Mouse (Mus musculus) lung, embryonic 14.5 days (tissue): ENCODE measurements around the gene Cryl1. TPM values are rescaled to one million over a fixed set of nuclear protein-coding genes. Genes with fewer than 3 reads are reported as not detected.

Source experiments
- ATAC-seq: fragments of 200-750 bp; cut with Nextera tagmentation; 2 replicates; pipeline ENCODE4 v1.8.0; 2017; ENCODE audit warnings: mild to moderate bottlenecking, moderate TSS enrichment, moderate library complexity; ENCODE audit not compliant: insufficient read depth
- DNase-seq: peaks from one replicate; pipeline ENCODE4 v3.0.0-alpha.2; 2015
- H3K27ac ChIP-seq: fragments of 300-500 bp; sonication (generic); 2 replicates; pipeline ENCODE4 v1.5.1; 2014; ENCODE audit warnings: low read depth, mild to moderate bottlenecking, moderate library complexity
- H3K27me3 ChIP-seq: fragments of 300-500 bp; sonication (generic); 2 replicates; pipeline ENCODE4 v1.6.1; 2014; ENCODE audit warnings: low read length, control low read depth; ENCODE audit not compliant: insufficient read depth
- H3K36me3 ChIP-seq: fragments of 300-500 bp; sonication (generic); 2 replicates; pipeline ENCODE4 v1.6.1; 2014; ENCODE audit warnings: control low read depth; ENCODE audit not compliant: insufficient read depth
- H3K4me1 ChIP-seq: fragments of 300-500 bp; sonication (generic); 2 replicates; pipeline ENCODE4 v1.6.1; 2014; ENCODE audit warnings: antibody characterized with exemption, control low read depth; ENCODE audit not compliant: insufficient read depth
- H3K4me2 ChIP-seq: fragments of 300-500 bp; sonication (generic); 2 replicates; pipeline ENCODE4 v1.6.1; 2014; ENCODE audit warnings: mild to moderate bottlenecking
- H3K4me3 ChIP-seq: fragments of 300-500 bp; sonication (generic); 2 replicates; pipeline ENCODE4 v1.5.1; 2014; ENCODE audit warnings: low read depth, low read length
- H3K9ac ChIP-seq: fragments of 300-500 bp; sonication (generic); 2 replicates; pipeline ENCODE4 v1.6.1; 2014
- H3K9me3 ChIP-seq: fragments of 300-500 bp; sonication (generic); 2 replicates; pipeline ENCODE4 v1.6.1; 2016; ENCODE audit warnings: low read depth, low read length, control low read depth
- CTCF ChIP-seq: IDR thresholded peaks from 2 replicates; pipeline ENCODE4 v1.5.1; 2016; ENCODE audit warnings: antibody characterized with exemption, low read depth
- WGBS: fragments of 180-500 bp; shearing (Covaris S2); extraction: QIAGEN DNeasy Blood & Tissue Kit; methylation state at CpG from one replicate; pipeline ENCODE4 v1.1.7; 2014; 5-methylcytosine and 5-hydroxymethylcytosine counted together
- polyA plus RNA-seq: library from polyadenylated mRNA; unstranded; fragments of >200 nt; fragmentation: Nextera tagmentation; extraction: Ambion mirVana; gene quantifications from 2 replicates; pipeline ENCODE4 v1.2.1, GENCODE M21; 2014

The Cryl1 gene
- polyA plus RNA-seq, 1 experiment from 2014 or later: 21.3 TPM

- Histone ChIP-seq H3K4me1 (no peaks in the 10 kb centered on the region), H3K36me3 (no peaks in the 10 kb centered on the region), H3K27ac (no peak overlapping the region), H3K4me2 (no peak overlapping the region), H3K9me3 (no peaks in the 10 kb centered on the region), H3K4me3 (no peak overlapping the region), H3K9ac (no peak overlapping the region), H3K27me3 (no peaks in the 10 kb centered on the region)
- 45% methylated on average over 8 of the region's 8 CpGs for WGBS
- DNase-seq (peak; percentile 91), ATAC-seq (peak; percentile 58; the same call in 1 of the 2 replicates)
- TF ChIP-seq CTCF: peak; percentile 84
Observed at GRCm38 (mm10) chr14:57372348-57373102, 25.8 kb downstream of the Cryl1 start.

- Histone ChIP-seq H3K4me3 (no peak overlapping the region), H3K9ac (no peak overlapping the region), H3K4me1 (no peaks in the 10 kb centered on the region), H3K27me3 (no peaks in the 10 kb centered on the region), H3K27ac (no peak overlapping the region), H3K36me3 (no peaks in the 10 kb centered on the region), H3K4me2 (no peak overlapping the region), H3K9me3 (no peaks in the 10 kb centered on the region)
- no peak for TF ChIP-seq CTCF
- DNase-seq (no peak), ATAC-seq (no peak)
- 40% methylated on average over 4 of the region's 4 CpGs for WGBS
Observed at GRCm38 (mm10) chr14:57367327-57367726, 31.0 kb downstream of the Cryl1 start.

GRCm38 (mm10) chr14:57366724-57367123 lies 31.6 kb downstream of the Cryl1 start:
- Histone ChIP-seq H3K4me2 (no peak overlapping the region), H3K27me3 (no peaks in the 10 kb centered on the region), H3K9me3 (no peaks in the 10 kb centered on the region), H3K27ac (no peak overlapping the region), H3K4me3 (no peak overlapping the region), H3K36me3 (no peaks in the 10 kb centered on the region), H3K4me1 (no peaks in the 10 kb centered on the region), H3K9ac (no peak overlapping the region)
- DNase-seq: no peak
- 52% methylated on average over 5 of the region's 5 CpGs for WGBS
- ATAC-seq: no peak
- no peak for TF ChIP-seq CTCF

- H3K36me3 ChIP-seq: no peaks in the 10 kb centered on the region
- no peak for TF ChIP-seq CTCF
- ATAC-seq (no peak), DNase-seq (no peak)
- no peak overlapping the region for H3K4me2 ChIP-seq
- no peak overlapping the region for H3K4me3 ChIP-seq
- H3K27me3 ChIP-seq: no peaks in the 10 kb centered on the region
- 77% methylated on average over 9 of the region's 9 CpGs for WGBS
- no peak overlapping the region for H3K27ac ChIP-seq
- H3K9me3 ChIP-seq: no peaks in the 10 kb centered on the region
- no peak overlapping the region for H3K9ac ChIP-seq
- no peaks in the 10 kb centered on the region for H3K4me1 ChIP-seq
Observed at GRCm38 (mm10) chr14:57365341-57365740, 33.0 kb downstream of the Cryl1 start.

- Histone ChIP-seq H3K36me3 (no peaks in the 10 kb centered on the region), H3K27ac (no peak overlapping the region), H3K4me1 (no peaks in the 10 kb centered on the region), H3K9ac (no peak overlapping the region), H3K9me3 (no peaks in the 10 kb centered on the region), H3K4me3 (no peak overlapping the region), H3K4me2 (no peak overlapping the region), H3K27me3 (no peaks in the 10 kb centered on the region)
- TF ChIP-seq CTCF: no peak
- ATAC-seq (no peak), DNase-seq (no peak)
- 82% methylated on average over 6 of the region's 6 CpGs for WGBS
Observed at GRCm38 (mm10) chr14:57363833-57364232, 34.5 kb downstream of the Cryl1 start.

GRCm38 (mm10) chr14:57362726-57363660 lies 35.3 kb downstream of the Cryl1 start:
- H3K9me3 ChIP-seq: no peaks in the 10 kb centered on the region
- H3K9ac ChIP-seq: no peak overlapping the region
- H3K27ac ChIP-seq: no peak overlapping the region
- no peak overlapping the region for H3K4me3 ChIP-seq
- H3K36me3 ChIP-seq: no peaks in the 10 kb centered on the region
- ATAC-seq (no peak), DNase-seq (peak; percentile 88)
- 7% methylated on average over 27 of the region's 31 CpGs for WGBS
- H3K4me2 ChIP-seq: peak overlapping the region; percentile 40
- no peaks in the 10 kb centered on the region for H3K4me1 ChIP-seq
- H3K27me3 ChIP-seq: no peaks in the 10 kb centered on the region
- peak; percentile 85 for TF ChIP-seq CTCF

GRCm38 (mm10) chr14:57357030-57357429 lies 41.3 kb downstream of the Cryl1 start:
- Histone ChIP-seq H3K9me3 (no peaks in the 10 kb centered on the region), H3K4me3 (no peak overlapping the region), H3K27me3 (no peaks in the 10 kb centered on the region), H3K4me1 (no peaks in the 10 kb centered on the region), H3K36me3 (no peaks in the 10 kb centered on the region), H3K27ac (no peak overlapping the region), H3K4me2 (no peak overlapping the region), H3K9ac (no peak overlapping the region)
- no peak for DNase-seq
- 64% methylated on average over 5 of the region's 5 CpGs for WGBS
- TF ChIP-seq CTCF: no peak
- ATAC-seq: no peak
